Mouse (Mus musculus): ENCODE measurements around the gene Gm5767. TPM values are rescaled to one million over a fixed set of nuclear protein-coding genes. Genes with fewer than 3 reads are reported as not detected.

The Gm5767 gene
- polyA plus RNA-seq (2017; shearing (Covaris generic)): 0.34 TPM

GRCm38 (mm10) chr16:8680470-8680869, at the start of gene Gm5767:
Gm5767 (plus strand) TSS chr16:8680770.

GRCm38 (mm10) chr16:8637217-8638051, 43.1 kb upstream of the Gm5767 start, which contains the start of the genes Pmm2 and Tmem186:
Pmm2 (plus strand) TSS chr16:8637674.
Tmem186 (minus strand) TSS chr16:8637712.

GRCm38 (mm10) chr16:8671551-8672349, 8.8 kb upstream of the Gm5767 start, which contains the start of gene Carhsp1:
Carhsp1 (minus strand) TSS chr16:8672155.

Other genes with a start within 250 kb of the Gm5767 start
- 29.1 TPM for gene Mettl22, start 210.0 kb upstream of the Gm5767 start, polyA plus RNA-seq (2017; shearing (Covaris generic))
- gene Abat, start 167.3 kb upstream of the Gm5767 start, polyA plus RNA-seq (2017; shearing (Covaris generic)): 0.67 TPM
- 95.1 TPM for gene Pmm2, start 43.1 kb upstream of the Gm5767 start, polyA plus RNA-seq (2017; shearing (Covaris generic))
- gene Tmem186, start 43.1 kb upstream of the Gm5767 start, polyA plus RNA-seq (2017; shearing (Covaris generic)): 16.1 TPM
- 14.0 TPM for gene Carhsp1, start 8.6 kb upstream of the Gm5767 start, polyA plus RNA-seq (2017; shearing (Covaris generic))
- 119 TPM for gene Usp7, start 111.5 kb downstream of the Gm5767 start, polyA plus RNA-seq (2017; shearing (Covaris generic))
- 42.6 TPM for gene 1810013L24Rik, start 149.3 kb downstream of the Gm5767 start, polyA plus RNA-seq (2017; shearing (Covaris generic))